Mouse (Mus musculus) kidney, embryonic 16.5 days (tissue): Measurements from ENCODE around the gene RPS10-NUDT3. TPM values are rescaled to one million over a fixed set of nuclear protein-coding genes. Genes with fewer than 3 reads are reported as not detected.

Experiments used
- ATAC-seq: fragments of 200-750 bp; cut with Nextera tagmentation; 2 replicates; pipeline ENCODE4 v1.8.0; 2017; ENCODE audit warnings: moderate TSS enrichment; ENCODE audit not compliant: low FRiP score, low TSS enrichment
- H3K27ac ChIP-seq: fragments of 300-500 bp; sonication (generic); 2 replicates; pipeline ENCODE4 v1.5.1; 2014; ENCODE audit warnings: low read length
- H3K27me3 ChIP-seq: fragments of 300-500 bp; sonication (generic); 2 replicates; pipeline ENCODE4 v1.6.1; 2014; ENCODE audit warnings: low read length, control low read depth, mixed read lengths; ENCODE audit not compliant: insufficient read depth
- H3K36me3 ChIP-seq: fragments of 300-500 bp; sonication (generic); 2 replicates; pipeline ENCODE4 v1.6.1; 2014; ENCODE audit warnings: low read length, control low read depth, mixed read lengths; ENCODE audit not compliant: insufficient read depth
- H3K4me1 ChIP-seq: fragments of 300-500 bp; sonication (generic); 2 replicates; pipeline ENCODE4 v1.6.1; 2014; ENCODE audit warnings: low read length, control low read depth, mixed read lengths; ENCODE audit not compliant: insufficient read depth
- H3K4me2 ChIP-seq: fragments of 300-500 bp; sonication (generic); replicated peaks from 2 replicates; pipeline ENCODE4 v1.6.1; 2014; ENCODE audit warnings: low read depth, low read length
- H3K4me3 ChIP-seq: fragments of 300-500 bp; sonication (generic); 2 replicates; pipeline ENCODE4 v1.5.1; 2014; ENCODE audit warnings: mild to moderate bottlenecking, low read length
- H3K9ac ChIP-seq: fragments of 300-500 bp; sonication (generic); replicated peaks from 2 replicates; pipeline ENCODE4 v1.6.1; 2014; ENCODE audit warnings: low read length
- H3K9me3 ChIP-seq: fragments of 300-500 bp; sonication (generic); 2 replicates; pipeline ENCODE4 v1.6.1; 2016; ENCODE audit warnings: low read length, control low read depth
- WGBS: fragments of 180-500 bp; shearing (Covaris S2); extraction: QIAGEN DNeasy Blood & Tissue Kit; methylation state at CpG from one replicate; pipeline ENCODE4 v1.1.7; 2014; 5-methylcytosine and 5-hydroxymethylcytosine counted together
- polyA plus RNA-seq: library from polyadenylated mRNA; unstranded; fragments of >200 nt; fragmentation: Nextera tagmentation; extraction: Ambion mirVana; gene quantifications from 2 replicates; pipeline ENCODE4 v1.2.1, GENCODE M21; 2015

RPS10-NUDT3 gene
- polyA plus RNA-seq, 1 experiment from 2014 or later: not detected

DNA sequence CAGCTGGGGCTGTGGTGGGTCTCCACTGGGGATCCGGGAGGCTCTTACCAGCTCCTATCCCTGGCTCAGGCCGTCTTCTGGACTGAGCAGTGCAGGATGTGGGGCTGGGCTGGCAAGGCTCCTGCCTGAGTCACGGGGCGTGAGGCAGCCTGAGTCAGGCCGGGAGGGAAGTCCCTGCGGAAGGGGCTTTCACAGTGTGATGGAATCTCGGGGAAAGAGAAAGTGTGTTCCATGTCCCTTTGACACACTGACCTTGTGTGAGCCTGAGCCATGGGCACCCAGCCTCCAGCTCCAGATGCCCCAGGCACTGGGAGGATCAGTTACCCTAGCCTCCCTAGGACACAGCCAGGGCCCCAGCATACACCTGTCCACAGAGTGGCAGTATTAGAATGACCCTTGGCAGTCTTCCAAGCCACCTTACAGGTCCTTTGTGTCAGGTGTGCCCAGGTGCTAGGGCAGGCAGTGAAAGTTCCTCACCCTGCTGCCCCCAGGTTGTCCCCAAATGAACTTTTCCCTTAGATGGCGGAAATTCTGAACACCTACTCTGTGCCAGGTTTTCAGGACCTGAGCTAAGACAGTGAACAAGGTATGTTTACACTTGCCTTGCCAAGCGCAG, 87.7 kb downstream of the RPS10-NUDT3 start:
- Histone ChIP-seq H3K4me3 (no peak overlapping the region), H3K36me3 (no peaks in the 10 kb centered on the region), H3K9ac (no peak overlapping the region), H3K9me3 (no peaks in the 10 kb centered on the region), H3K27ac (no peak overlapping the region), H3K27me3 (no peaks in the 10 kb centered on the region), H3K4me1 (peaks cover 11% of the 10 kb centered on the region), H3K4me2 (no peak overlapping the region)
- peak; percentile 61; the same call in 1 of the 2 replicates for ATAC-seq
- 58% methylated on average over 9 of the region's 9 CpGs for WGBS

DNA sequence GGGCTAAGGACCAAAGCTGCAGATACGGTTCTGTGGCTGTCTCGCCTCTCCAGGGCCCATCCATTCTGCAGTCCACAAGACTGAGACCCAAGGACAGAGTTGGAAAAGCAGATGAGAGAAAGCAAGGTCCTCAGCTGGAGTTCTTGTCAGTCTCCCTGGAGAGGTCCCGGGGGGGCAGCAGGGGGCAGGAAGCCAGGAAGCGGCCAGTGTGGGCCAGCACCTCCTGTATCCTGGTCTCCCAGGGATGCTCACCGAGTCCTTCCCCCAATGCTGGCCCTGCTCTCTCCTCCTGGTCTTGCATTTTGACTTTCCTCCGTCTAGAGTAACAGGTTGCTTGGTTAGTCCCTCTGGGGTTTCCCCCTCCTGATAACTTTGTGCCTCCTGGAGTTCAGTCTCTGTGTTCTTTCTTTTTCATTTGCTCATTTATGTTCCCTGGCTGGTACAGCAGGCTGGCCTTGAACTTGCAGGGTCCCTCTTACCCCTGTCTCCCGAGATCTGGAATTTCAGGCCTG, 88.4 kb downstream of the RPS10-NUDT3 start:
- 68% methylated on average over 7 of the region's 7 CpGs for WGBS
- ATAC-seq: no peak

DNA sequence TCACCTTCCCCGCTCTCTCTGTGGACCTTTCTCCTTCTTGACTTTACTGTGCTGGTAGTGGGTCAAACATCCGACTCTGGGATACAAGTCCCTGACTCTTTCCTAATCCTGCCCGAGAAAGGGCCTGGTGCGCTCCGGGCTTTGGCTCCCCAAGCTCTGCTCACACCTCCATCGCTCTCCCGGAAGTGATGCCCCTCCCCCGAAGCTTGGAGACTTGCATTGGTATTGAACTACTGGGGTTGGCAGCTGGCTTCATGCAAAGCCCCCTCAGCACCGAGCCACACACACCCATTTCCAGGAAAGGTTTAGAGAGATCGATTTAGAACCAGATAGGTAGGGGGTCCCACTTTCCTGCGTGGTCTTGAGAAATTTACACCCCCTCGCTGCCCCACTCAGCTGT, 89.0 kb downstream of the RPS10-NUDT3 start:
- Histone ChIP-seq H3K4me1 (peaks cover 11% of the 10 kb centered on the region), H3K36me3 (no peaks in the 10 kb centered on the region), H3K27ac (no peak overlapping the region), H3K9me3 (no peaks in the 10 kb centered on the region), H3K4me2 (no peak overlapping the region), H3K27me3 (no peaks in the 10 kb centered on the region), H3K9ac (no peak overlapping the region), H3K4me3 (no peak overlapping the region)
- WGBS: 52% methylated on average over 12 of the region's 12 CpGs
- no peak for ATAC-seq

More for the DNA sequence above, 88.4 kb downstream of the RPS10-NUDT3 start:
- Histone ChIP-seq H3K36me3 (no peaks in the 10 kb centered on the region), H3K4me2 (no peak overlapping the region), H3K4me3 (no peak overlapping the region), H3K4me1 (peaks cover 11% of the 10 kb centered on the region), H3K9me3 (no peaks in the 10 kb centered on the region), H3K27me3 (no peaks in the 10 kb centered on the region), H3K9ac (no peak overlapping the region), H3K27ac (no peak overlapping the region)

DNA sequence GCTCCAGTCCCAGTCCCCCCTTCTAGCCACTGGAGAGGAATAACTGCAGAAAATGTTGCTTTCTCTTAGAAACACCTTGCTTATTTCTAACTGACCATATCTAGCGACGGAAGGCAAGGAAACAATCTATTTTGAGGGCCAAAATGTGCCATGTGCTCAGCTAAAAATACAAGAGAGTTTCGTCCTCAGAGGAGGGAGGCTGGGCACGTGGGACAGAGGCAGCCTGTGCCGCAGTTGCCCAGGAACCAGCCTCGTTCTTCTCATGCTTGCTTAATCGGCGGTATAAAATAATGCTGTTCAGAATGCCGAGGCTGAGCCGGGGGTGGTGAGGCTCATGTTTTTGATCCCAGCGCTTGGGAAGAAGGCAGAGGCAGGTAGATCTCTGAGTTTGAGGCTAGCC, 90.5 kb downstream of the RPS10-NUDT3 start:
- ATAC-seq: no peak
- H3K9me3 ChIP-seq: no peaks in the 10 kb centered on the region
- peaks cover 9% of the 10 kb centered on the region for H3K4me1 ChIP-seq
- H3K27me3 ChIP-seq: no peaks in the 10 kb centered on the region
- no peak overlapping the region for H3K9ac ChIP-seq
- H3K36me3 ChIP-seq: no peaks in the 10 kb centered on the region
- 81% methylated on average over 11 of the region's 11 CpGs for WGBS
- no peak overlapping the region for H3K27ac ChIP-seq
- H3K4me3 ChIP-seq: no peak overlapping the region
- no peak overlapping the region for H3K4me2 ChIP-seq

DNA sequence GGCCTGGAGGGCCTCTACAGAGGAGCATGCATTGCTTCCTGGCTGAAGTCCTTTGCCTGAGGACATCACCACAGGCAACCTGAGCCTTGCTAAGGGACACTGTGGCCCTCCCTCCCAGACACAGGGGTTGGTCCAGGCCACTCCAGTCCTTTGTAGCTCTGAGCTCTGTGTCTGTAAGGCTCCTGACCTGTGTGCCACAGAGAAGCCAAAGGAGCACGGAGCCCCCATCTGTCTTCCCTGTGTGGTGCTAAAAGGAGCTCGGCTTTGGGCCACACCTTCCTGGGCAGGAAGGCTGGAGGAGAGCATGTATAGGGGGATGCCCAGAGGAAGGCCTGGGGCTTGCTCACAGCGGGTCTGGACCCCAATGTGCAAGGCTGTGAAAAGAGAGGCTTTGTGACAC, 93.0 kb downstream of the RPS10-NUDT3 start:
- 55% methylated on average over 3 of the region's 3 CpGs for WGBS
- H3K4me2 ChIP-seq: no peak overlapping the region
- H3K9ac ChIP-seq: no peak overlapping the region
- no peak; the same call in 1 of the 2 replicates for ATAC-seq
- no peaks in the 10 kb centered on the region for H3K9me3 ChIP-seq
- no peaks in the 10 kb centered on the region for H3K4me1 ChIP-seq
- no peak overlapping the region for H3K27ac ChIP-seq
- H3K36me3 ChIP-seq: no peaks in the 10 kb centered on the region
- no peaks in the 10 kb centered on the region for H3K27me3 ChIP-seq
- H3K4me3 ChIP-seq: no peak overlapping the region

DNA sequence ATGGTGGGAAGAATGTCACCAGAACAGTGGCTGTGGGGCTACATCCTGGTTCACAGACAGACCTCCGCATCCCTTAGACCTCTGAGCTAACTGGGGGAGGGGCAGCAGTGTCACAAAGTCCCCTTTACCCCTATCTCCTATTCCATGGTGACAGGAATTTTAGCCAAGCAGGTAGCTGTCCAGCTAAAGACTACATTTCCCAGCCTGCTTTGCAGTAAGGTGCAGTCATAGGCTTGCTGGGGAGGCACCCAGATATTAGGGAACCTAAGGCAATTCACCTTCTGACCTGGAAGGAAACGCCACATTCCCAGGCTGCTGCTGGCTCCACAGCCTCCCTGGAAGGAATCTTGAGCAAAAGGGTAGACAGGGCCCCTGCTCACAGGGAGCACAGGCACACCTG, 93.8 kb downstream of the RPS10-NUDT3 start:
- Histone ChIP-seq H3K36me3 (no peaks in the 10 kb centered on the region), H3K4me1 (no peaks in the 10 kb centered on the region), H3K27me3 (no peaks in the 10 kb centered on the region), H3K27ac (no peak overlapping the region), H3K9ac (no peak overlapping the region), H3K9me3 (no peaks in the 10 kb centered on the region), H3K4me2 (no peak overlapping the region), H3K4me3 (no peak overlapping the region)
- ATAC-seq: no peak
- 66% methylated on average over 2 of the region's 2 CpGs for WGBS

DNA sequence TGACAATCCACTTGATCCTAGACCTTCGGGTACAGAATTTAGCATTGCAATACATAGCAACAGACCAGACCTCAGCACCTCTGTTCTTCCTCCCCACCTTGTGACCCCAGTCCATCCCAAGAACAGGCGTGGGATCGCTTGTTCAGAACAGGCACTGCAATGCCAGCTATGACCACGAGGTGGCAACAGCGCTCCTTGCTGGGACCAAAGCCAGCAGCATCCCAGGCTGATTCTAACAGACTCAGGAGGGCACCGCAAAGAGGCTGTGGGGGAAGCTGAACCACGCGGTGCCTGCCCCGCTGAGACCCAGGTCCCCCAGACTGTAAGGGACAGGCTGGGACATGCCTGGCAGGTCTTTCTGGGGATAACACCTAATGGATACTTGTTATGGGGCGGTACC, 100.3 kb downstream of the RPS10-NUDT3 start:
- Histone ChIP-seq H3K36me3 (no peaks in the 10 kb centered on the region), H3K27me3 (no peaks in the 10 kb centered on the region), H3K9me3 (0 out of 2 replicates have a peak, but pooled peaks cover 3% of the 10 kb centered on the region), H3K9ac (no peak overlapping the region), H3K4me3 (no peak overlapping the region), H3K27ac (no peak overlapping the region), H3K4me2 (no peak overlapping the region), H3K4me1 (no peaks in the 10 kb centered on the region)
- ATAC-seq: peak; percentile 88; the same call in 1 of the 2 replicates
- WGBS: 3% methylated on average over 10 of the region's 10 CpGs

DNA sequence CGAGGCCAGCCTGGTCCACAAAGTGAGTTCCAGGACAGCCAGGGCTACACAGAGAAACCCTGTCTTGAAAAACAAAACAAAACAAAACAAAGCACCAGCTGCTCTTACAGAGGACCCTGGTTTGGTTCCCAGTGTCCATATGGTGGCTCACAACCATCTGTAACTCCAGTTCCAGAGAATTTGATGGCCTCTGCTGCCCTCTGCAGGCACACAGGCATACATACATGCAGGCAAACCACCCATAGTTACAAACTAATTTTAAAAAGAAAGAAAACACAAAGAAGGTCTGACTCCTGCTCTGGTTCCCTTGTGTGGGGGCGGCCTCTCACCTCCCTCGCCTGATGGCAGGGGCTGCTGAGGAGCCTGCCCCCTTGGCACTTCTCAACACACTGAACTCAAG, 101.7 kb downstream of the RPS10-NUDT3 start:
- Histone ChIP-seq H3K36me3 (no peaks in the 10 kb centered on the region), H3K4me2 (no peak overlapping the region), H3K27me3 (no peaks in the 10 kb centered on the region), H3K4me3 (no peak overlapping the region), H3K4me1 (no peaks in the 10 kb centered on the region), H3K9ac (no peak overlapping the region), H3K9me3 (0 out of 2 replicates have a peak, but pooled peaks cover 3% of the 10 kb centered on the region), H3K27ac (no peak overlapping the region)
- no peak for ATAC-seq
- 90% methylated on average over 3 of the region's 3 CpGs for WGBS

DNA sequence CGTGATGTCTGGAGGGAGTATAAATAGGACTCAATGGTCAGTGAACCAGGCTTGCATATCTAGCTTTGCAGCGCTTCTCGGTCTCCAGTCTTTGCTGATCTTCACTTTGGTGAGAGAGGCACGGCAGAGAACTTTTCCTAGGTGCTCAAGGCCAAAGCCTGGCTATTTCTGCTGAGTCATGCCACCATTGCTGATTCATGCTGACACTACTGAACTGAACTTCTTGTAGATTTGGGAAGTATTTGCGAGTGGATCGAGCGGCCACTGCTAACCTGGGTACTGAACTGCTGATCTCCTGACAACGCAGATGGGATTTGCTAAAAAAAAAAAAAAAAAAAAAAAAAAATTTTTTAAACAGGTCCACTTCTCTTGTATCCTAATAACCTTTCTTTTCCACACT, 102.9 kb downstream of the RPS10-NUDT3 start:
- Histone ChIP-seq H3K9me3 (0 out of 2 replicates have a peak, but pooled peaks cover 3% of the 10 kb centered on the region), H3K27me3 (no peaks in the 10 kb centered on the region), H3K4me2 (no peak overlapping the region), H3K4me1 (peaks cover 4% of the 10 kb centered on the region; the same call in 1 of the 2 replicates), H3K36me3 (no peaks in the 10 kb centered on the region), H3K27ac (no peak overlapping the region), H3K9ac (no peak overlapping the region), H3K4me3 (no peak overlapping the region)
- no peak for ATAC-seq
- 85% methylated on average over 8 of the region's 8 CpGs for WGBS
